In the genomic region with DNA sequence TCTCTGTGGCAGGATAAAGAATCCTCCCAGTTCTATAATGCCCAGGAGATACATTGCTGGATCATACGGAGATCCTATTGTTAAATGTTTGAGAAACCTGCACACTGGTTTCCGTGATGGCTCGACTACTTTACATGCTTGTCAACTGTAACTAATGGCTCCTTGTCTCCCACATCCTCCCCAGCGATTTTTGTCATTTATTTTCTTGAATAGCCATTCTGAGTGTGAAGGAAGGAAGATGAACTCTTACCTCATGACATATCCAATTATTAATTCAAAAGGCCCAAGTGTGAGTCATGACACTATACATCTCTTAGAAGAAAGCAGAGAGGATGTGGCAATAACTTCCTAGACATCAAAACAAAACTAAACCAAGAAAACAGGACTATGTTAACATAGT, we compare ENCODE assay signal across 21 mouse cellular contexts.
"Had no signal": no experiment of that assay in that cellular context is flagged by ENCODE, and none has a peak within 500 bp of the region (broad histone marks: within the 10 kb centered on the region; RNA-seq: fewer than 3 reads in every experiment).

No protein-coding gene starts in this region.

- H3K4me1 ChIP-seq: liver, embryonic 13.5 days; liver, embryonic 15.5 days; megakaryocyte, embryonic 14.5 days had no signal

- ATAC-seq: liver, postnatal 0 days; midbrain, embryonic 16.5 days had no signal

- H3K4me3 ChIP-seq: liver, embryonic 13.5 days; liver, embryonic 15.5 days; megakaryocyte, embryonic 14.5 days; midbrain, embryonic 10.5 days; myocyte; neural tube, embryonic 13.5 days; neural tube, embryonic 15.5 days had no signal

- H3K4me2 ChIP-seq: liver, embryonic 11.5 days; liver, embryonic 13.5 days; liver, embryonic 15.5 days; neural tube, embryonic 13.5 days; neural tube, embryonic 15.5 days had no signal

- H3K27me3 ChIP-seq: liver, embryonic 13.5 days; liver, embryonic 15.5 days; neural tube, embryonic 13.5 days; neural tube, embryonic 15.5 days had no signal

- H3K9ac ChIP-seq: liver, embryonic 13.5 days; liver, embryonic 15.5 days; liver, postnatal 0 days; neural tube, embryonic 13.5 days; neural tube, embryonic 15.5 days had no signal

- H3K9me3 ChIP-seq: liver, embryonic 13.5 days; liver, embryonic 15.5 days; megakaryocyte, embryonic 14.5 days; midbrain, embryonic 10.5 days; neural tube, embryonic 13.5 days; neural tube, embryonic 15.5 days had no signal

- DNase-seq: liver, embryonic 13.5 days; liver, postnatal 0 days; lung, adult 2 months; midbrain, embryonic 14.5 days; retina, postnatal 1 day; right cerebral cortex, adult 18-20 months; right cerebral cortex, postnatal 25 days; right cerebral cortex, postnatal 4 days; spleen, adult 18-20 months; thymus, adult 18-20 months; thymus, postnatal 14 days; thymus, postnatal 36 days had no signal

- H3K27ac ChIP-seq: liver, embryonic 13.5 days; liver, embryonic 15.5 days; macrophage; midbrain, embryonic 10.5 days; neural tube, embryonic 13.5 days; neural tube, embryonic 15.5 days had no signal

- H3K36me3 ChIP-seq: liver, embryonic 13.5 days; liver, embryonic 15.5 days; midbrain, embryonic 10.5 days; neural tube, embryonic 13.5 days; neural tube, embryonic 15.5 days had no signal
